Mouse (Mus musculus): Measurements from ENCODE around the gene Hivep2. TPM values are rescaled to one million over a fixed set of nuclear protein-coding genes. Genes with fewer than 3 reads are reported as not detected.

Hivep2 gene
- total RNA-seq, 2 experiments from 2014 or later, result 277 to 292 TPM

DNA sequence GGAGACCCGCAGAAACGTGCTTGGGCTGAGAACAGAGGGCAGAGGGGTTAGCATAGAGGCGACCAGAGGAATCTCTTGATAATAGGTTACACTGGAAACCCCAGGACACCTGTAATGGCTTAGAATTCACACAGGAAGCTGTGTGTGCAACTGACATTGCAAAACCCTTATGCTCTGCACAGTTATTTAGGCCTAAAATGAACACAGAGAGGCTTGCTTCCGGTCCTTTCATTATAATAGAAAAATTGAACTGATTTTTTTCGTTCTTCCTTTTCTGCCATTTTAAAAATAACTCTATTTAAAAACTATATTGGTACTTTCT, 2.3 kb downstream of the Hivep2 start:
- DNase-seq (ENCODE audit: extremely low spot score in 1 of 2, low spot score in 2 of 2), result no peak
- intact Hi-C loops (cut with DNase I), result loop anchor here (5.0 kb wide), 7 partner anchors 79 to 424 kb away; partner anchors contain the start of gene Aig1

DNA sequence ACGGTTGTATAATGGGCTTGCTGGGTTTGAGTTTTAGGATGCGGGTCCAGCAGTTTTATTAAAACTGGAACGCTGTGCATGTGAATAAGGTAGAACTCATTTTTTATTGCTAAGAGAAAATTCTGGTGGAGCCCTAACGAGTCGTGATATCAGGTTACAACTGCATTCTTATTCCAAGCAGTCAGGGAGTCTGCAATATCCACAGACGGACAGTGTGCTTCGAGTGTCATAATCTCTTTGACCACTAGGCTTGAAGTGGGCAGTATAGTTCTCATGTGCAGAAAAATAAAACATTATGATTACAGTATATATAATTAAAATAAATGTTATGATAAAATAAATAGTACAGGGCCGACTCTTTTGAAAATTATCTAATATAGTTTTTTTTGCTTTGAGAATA, 3.1 kb downstream of the Hivep2 start:
- peak in 1 of 2 experiments; percentile 36 for DNase-seq (ENCODE audit: extremely low spot score in 1 of 2, low spot score in 2 of 2)
- intact Hi-C loops (cut with DNase I), result loop anchor here (5.0 kb wide), 7 partner anchors 78 to 423 kb away; partner anchors contain the start of gene Aig1

DNA sequence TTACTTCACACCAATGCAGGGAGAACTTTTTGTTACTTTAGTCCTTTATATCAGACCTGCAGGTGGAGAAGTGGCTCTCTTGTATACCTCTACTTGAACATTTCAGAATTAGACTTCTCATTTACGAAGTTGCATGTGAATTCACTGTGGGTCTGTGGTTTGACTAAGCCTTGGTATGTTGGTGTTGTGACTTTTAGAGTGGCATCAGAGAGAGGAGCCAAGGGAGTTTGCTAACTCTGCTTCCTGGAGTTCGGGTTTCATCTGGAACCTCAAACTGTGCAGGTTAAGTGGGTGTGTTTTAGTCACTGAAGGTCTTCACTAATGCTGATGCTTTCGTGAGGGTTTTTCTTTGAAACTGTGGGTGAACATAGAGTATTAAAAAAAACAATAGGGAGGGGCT, 4.4 kb downstream of the Hivep2 start:
- intact Hi-C loops (cut with DNase I), result no loop called here
- no peak for DNase-seq (ENCODE audit: extremely low spot score in 1 of 2, low spot score in 2 of 2)

DNA sequence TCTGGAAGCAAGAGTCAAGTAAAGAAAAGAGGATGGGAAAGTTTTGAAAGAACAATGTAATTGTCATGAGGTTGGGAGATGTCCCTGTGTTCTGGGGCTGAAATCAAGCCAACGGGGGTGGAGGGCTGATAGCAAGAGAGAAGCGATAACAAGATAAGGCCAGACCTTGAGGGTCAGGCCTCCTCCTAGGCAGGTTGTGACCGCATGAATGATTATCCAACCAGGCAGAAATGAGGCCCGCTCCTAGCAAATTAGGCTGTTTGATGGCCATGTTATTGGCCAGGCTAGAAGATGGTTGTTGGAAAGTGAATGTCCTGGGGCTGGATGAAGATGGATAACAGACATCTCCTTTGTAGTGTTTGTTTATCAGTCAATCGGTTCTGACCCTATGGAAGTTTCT, 5.4 kb downstream of the Hivep2 start:
- intact Hi-C loops (cut with DNase I), result no loop called here

DNA sequence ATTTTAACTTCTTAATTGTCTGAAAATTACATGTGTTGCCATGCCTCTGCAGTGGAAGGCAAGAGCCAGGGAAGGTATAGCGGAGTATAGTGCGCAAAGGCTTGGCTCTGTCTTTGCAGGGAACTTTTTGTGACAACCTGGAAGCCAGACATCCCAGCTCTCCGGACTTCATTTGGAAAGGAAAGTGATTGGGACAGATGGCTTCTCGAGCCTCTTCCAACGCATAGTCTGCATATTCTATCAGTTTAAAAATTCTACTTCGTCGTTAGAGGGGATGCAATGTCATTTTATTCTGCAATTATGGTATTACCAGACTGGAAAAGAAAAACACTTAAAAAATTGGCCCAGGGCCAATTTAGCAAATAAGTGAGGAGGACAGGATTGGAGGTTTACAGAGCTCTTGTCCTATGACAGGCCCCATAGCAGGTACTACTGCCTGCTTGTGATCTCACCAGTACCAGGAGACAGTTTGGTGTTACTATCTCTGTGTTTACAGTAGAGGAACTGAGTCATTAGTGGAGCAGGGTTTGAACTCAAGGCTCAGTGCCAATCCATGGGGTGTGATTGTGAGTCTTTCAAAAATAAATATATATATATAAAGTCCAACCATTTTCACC, 7.8 kb downstream of the Hivep2 start:
- peak in 1 of 2 experiments; percentile 47 for DNase-seq (ENCODE audit: extremely low spot score in 1 of 2, low spot score in 2 of 2)
- intact Hi-C loops (cut with DNase I), result no loop called here

More for the DNA sequence above, 5.4 kb downstream of the Hivep2 start:
- no peak for DNase-seq (ENCODE audit: extremely low spot score in 1 of 2, low spot score in 2 of 2)

DNA sequence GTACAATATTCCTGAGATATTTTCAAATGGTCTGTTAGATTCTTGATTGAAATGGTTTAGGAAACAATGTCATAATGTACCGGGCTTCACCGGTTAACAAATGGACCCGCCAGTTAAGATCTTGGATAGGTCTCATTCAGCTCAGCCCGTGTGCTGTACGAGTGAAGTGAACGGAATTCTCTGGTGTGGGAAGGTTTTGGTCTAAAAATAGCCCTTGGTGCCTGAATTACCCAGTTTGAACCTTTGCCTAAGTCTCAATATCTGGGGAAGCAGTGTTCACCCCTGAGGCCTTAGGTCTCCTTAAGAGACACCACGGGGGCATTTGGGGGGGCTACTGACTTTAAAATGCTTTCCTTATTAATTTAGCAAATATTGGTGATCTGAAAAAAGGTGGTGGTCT, 8.6 kb downstream of the Hivep2 start:
- intact Hi-C loops (cut with DNase I), result no loop called here
- DNase-seq (ENCODE audit: extremely low spot score in 1 of 2, low spot score in 2 of 2), result no peak

DNA sequence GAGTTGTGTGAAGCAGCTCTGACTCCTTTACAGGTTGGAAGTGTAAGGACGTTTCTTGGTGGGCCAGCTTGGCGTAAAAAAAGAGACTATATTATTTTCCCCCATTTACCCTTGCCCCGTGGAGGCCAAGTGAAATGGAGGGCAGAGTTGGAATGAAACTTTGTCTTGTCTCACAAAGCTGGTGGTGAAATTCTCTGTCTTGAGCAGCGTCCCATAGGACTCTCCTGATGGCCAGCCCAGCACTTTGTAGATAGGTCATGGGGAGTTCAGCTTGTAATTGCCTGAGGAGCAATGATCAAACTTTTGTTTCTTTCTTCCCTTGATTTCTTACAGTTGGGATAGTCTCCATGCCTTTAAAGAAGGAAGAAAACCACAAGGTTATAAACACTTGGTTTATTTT, 10.0 kb downstream of the Hivep2 start:
- no peak for DNase-seq (ENCODE audit: extremely low spot score in 1 of 2, low spot score in 2 of 2)
- intact Hi-C loops (cut with DNase I), result no loop called here

DNA sequence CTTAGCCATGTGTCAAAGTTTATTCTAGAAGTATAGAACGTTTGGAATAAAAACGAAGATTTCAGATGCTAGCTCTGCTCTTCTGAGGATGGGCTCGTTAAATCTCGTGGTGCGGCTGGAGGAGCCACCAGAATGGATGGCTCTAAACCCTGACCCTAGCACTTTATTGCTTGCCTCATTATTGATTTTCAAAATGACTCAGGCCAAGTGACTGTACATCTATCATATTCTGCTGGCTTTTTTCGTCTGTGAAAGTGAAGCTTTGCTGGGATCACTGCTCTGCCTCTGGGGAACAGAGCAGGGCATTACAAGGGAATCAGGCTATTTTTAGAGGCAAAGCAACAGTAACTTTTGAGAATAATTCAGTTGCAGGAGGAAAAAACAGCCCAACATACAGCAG, 10.4 kb downstream of the Hivep2 start:
- intact Hi-C loops (cut with DNase I), result no loop called here
- no peak for DNase-seq (ENCODE audit: extremely low spot score in 1 of 2, low spot score in 2 of 2)

DNA sequence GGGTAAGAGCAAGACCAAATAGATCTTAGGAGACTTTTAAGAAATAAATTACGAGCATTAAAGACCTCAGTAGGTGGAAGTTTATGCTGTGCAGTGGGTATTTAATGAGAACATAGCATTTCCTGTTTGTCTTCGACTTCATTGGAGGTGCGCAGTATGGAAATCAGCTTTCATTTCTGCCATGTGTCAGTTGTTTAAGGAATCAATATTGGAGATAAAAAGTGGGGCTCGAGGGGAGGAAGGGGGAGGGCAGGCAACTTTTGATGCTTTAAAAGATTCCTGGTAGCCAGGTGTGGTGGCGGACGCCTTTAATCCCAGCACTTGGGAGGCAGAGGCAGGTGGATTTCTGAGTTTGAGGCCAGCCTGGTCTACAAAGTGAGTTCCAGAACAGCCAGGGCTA, 16.4 kb downstream of the Hivep2 start:
- intact Hi-C loops (cut with DNase I), result no loop called here

DNA sequence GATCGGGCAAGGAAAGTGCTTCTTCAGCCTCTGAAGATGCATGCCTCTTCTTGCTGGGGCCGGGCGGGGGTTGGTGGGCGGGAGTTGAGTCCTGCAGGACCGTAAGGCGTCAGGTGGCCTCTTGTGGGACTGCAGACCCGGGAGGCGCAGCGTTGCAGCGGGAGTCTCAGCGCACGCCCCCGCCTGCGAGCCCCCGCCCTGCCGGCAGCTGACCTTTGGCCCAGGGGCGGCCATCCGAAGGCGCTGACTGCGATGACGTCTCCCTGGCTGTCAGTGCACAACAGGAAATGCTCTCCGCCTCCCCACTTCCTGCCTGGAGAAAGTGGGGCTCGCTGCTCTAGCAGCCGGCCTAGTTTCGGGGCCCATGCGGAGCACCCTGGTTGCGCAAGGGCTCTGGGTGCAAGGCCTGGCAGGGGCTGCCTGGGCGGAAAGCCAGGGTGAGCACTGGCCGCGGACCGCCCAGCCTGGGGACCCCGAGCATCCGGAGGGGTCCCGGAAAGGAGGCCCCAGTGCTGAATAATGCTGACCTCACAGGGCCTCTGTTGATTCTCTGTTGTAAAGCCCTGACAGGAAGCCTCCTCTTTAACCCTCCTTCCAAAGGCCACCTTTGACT, 17.0 kb downstream of the Hivep2 start:
- peak; percentile 48 to 89 for DNase-seq (ENCODE audit: extremely low spot score in 1 of 2, low spot score in 2 of 2)
- intact Hi-C loops (cut with DNase I), result no loop called here

More for the DNA sequence above, 16.4 kb downstream of the Hivep2 start:
- DNase-seq (ENCODE audit: extremely low spot score in 1 of 2, low spot score in 2 of 2), result no peak

DNA sequence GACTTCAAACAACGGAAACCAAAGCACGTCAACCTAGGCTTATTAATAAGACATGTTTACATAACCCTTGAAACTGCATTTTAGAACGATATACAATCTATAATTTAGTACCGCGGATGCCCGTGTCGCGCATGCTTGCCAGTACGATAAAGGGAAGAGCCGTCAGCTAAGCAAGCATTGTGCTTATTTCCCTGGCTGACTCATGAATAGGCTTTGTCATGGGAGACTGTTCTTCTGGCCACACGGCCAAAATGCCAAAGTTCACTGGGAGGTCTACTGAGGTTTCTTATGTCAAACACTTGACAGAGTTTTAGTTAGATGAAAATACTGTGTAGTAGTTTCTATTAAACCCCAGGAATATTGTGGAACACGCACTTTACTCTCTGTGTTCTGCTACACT, 17.8 kb downstream of the Hivep2 start:
- DNase-seq (ENCODE audit: extremely low spot score in 1 of 2, low spot score in 2 of 2), result no peak
- intact Hi-C loops (cut with DNase I), result no loop called here

DNA sequence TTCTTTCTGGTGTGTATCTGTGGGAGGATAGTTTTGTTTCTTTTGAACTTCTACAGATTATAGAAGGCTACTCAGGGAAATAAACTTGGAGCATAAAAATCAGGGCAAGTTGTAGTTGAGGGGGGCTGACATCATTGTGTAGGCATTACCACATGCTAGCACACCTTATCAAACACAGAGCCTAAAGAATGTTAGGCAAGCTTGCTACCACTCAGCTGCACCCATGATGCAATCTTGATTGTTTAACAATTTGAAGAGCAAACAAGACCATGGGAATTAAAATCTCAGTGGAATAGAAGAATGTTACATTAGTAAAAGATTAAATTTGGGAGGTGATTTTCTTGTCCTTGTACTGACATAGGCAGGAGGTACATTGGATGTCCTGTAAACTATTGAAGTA, 18.4 kb downstream of the Hivep2 start:
- no peak for DNase-seq (ENCODE audit: extremely low spot score in 1 of 2, low spot score in 2 of 2)
- intact Hi-C loops (cut with DNase I), result no loop called here

DNA sequence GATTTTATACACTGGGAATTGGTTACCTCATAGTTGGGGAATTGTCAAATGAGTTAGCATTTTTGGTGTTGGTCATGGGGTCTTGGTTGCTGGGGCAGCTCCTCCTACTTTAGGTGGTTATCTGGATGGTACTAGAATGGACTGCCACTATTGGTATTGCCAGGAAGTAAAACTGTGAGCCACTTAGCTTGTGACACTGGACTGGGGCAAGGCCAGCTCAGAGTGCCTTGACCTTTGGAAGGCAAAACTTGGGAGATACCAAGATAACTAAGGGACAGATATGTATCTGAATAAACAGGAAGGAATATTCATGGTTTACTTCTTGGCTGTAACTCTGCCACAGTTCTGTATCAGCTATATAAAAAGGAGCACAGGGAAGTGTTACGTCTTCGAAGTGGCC, 20.7 kb downstream of the Hivep2 start:
- no peak for DNase-seq (ENCODE audit: extremely low spot score in 1 of 2, low spot score in 2 of 2)
- intact Hi-C loops (cut with DNase I), result no loop called here

DNA sequence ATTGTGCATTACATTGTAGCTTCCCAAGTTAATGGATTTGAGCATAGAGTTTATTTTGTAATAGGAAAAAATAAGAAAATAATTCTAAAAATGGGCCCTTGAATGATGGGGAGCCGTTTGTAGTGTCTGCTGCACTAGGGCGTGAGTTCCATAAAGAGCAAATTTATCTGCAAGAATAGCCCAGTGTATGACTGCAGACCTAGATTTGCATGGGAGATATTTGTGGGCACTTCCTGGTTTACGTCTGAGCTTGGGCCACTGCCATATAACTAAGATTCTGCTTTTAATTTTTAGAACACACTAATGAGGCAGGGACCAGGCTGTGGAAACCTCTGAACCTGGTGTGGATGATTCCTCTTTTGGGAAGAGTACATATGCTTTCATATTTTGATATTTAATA, 21.5 kb downstream of the Hivep2 start:
- intact Hi-C loops (cut with DNase I), result no loop called here
- no peak for DNase-seq (ENCODE audit: extremely low spot score in 1 of 2, low spot score in 2 of 2)

DNA sequence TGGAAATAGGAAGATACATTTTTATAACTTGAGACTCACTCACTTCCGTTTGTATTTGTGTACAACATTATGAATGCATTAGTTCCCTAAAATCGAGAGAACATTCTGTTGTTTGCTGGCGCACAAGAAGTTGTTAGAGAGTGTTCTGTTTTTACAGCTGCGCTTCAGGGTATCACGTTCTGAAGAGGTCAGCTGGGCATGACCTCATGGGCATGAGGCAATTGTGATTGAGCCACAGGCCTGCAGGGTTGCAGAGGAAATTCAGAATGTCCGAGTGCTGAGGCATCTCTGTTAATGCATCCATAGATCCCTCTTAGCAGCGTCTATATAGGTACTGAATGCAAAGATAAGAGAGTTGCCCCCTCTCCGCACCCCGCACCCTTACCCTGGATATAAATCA, 22.4 kb downstream of the Hivep2 start:
- intact Hi-C loops (cut with DNase I), result no loop called here
- no peak for DNase-seq (ENCODE audit: extremely low spot score in 1 of 2, low spot score in 2 of 2)

DNA sequence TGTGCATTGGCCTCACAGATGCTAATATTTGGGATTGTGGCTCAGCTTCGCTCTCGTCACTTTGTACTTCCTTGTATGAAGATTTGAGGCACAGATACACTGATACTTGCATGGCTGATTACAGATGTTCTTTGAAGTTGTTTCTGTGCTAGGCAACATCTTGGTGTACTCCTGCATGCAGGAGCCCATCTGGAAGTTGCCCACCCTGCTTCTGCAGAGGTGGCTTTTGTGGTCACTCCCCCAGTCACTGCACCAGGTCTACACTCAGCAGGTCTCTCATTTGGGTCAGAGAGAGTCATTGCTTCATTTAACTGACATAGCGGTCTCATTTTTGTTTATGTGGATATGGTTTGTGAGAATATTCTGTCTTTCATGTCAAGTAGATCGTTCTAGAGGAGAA, 22.9 kb downstream of the Hivep2 start:
- no peak for DNase-seq (ENCODE audit: extremely low spot score in 1 of 2, low spot score in 2 of 2)
- intact Hi-C loops (cut with DNase I), result no loop called here

DNA sequence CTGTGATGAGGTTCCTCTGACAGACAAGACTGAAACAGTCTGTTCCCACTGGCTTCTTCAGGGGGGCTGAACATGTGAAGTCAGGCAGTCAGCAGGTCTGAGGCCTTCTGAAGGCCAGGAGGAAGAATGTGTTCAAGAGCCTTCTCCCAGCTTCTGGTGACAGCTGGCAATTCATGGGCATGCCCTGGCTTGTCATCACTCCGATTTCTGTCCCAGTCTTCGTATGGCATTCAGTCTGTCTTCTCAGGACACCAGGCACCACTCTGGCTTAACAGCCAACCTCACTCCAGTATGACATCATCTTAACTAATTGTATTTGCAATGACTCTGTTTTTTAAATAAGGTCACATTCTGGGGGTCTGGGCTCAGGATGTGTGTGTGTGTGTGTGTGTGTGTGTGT, 25.0 kb downstream of the Hivep2 start:
- DNase-seq (ENCODE audit: extremely low spot score in 1 of 2, low spot score in 2 of 2), result no peak
- intact Hi-C loops (cut with DNase I), result no loop called here

DNA sequence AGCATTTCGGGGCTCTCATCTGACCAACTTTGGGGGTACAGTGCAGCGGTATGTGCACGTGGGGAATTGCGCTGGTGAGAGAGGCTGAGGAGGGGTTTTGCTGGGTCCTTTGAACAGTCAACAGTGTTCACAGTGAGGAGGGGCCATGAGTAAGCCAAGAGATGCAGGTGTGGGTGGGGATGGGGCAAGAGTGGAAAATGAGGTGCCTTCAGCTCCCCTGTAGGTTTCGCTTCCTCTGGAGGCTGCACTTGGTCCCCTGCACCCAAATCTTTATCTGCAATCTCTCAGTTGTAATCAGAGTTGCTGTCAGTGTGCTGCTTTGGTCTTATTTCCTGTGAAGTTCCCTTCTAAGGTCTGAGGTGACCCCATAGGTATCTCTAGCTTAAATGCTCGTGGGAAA, 27.5 kb downstream of the Hivep2 start:
- intact Hi-C loops (cut with DNase I), result no loop called here
- DNase-seq (ENCODE audit: extremely low spot score in 1 of 2, low spot score in 2 of 2), result no peak

DNA sequence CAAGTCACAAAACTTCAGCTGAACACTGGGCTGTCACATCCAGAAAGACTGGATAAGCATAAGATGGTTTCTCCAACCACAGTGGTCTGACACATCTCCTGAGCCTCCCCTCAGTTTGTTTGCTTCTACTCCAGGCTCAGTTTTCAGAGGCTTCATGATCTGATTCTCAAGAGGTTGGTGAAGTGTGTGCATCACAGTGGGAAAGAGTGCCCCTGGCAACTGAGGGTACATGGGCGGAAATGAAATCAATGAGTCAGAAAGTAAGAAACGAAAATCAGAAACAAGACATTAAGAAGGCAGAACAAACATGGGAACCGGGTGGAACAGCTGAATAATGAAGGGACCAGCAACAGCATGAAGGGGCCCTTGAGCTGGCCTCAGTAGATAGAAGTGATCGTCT, 31.5 kb downstream of the Hivep2 start:
- no peak for DNase-seq (ENCODE audit: extremely low spot score in 1 of 2, low spot score in 2 of 2)

DNA sequence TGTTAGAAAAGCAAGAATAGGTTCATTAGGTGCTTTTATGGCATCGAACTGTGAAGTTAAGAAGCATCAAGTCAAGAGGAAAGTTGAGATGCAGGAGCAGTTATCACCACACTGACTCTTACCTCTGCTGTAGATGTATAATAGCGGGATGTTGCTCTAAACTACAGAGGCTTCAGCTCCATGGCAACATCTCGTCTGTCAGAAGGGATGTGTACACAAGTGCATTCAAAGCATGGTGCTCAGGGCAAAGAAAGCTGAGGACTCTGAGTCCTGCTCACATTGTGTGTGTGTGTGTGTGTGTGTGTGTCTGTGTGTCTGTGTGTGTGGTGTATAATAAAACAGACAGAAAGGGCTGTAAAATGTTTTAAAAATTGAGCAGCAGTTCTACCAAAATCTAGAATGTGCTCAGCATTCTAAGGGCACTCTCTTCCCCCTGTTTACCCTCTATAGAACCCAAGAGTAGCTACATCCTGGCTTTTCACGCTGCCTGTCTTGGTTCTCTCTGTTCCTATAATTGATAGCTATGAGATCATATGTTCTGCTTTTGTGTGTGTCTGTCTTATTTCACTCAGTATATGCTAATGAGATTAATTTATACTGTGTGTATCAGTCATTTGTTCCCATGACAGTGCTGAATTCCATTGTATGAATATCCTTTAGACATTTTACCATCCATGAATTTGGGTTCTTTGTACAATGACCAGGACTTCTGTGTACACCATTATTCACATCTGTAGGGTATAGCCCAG, 39.1 kb downstream of the Hivep2 start:
- DNase-seq (ENCODE audit: extremely low spot score in 1 of 2, low spot score in 2 of 2), result no peak
- intact Hi-C loops (cut with DNase I), result no loop called here

More for the DNA sequence above, 31.5 kb downstream of the Hivep2 start:
- intact Hi-C loops (cut with DNase I), result no loop called here
